Mouse (Mus musculus): Measurements from ENCODE around the gene Crabp2. TPM values are rescaled to one million over a fixed set of nuclear protein-coding genes. Genes with fewer than 3 reads are reported as not detected.

The Crabp2 gene
- polyA plus RNA-seq, 1 experiment from 2014 or later = 82.3 TPM

GRCm38 (mm10) chr3:87960586-87961191 lies 12.2 kb downstream of the Crabp2 start:
- Histone ChIP-seq H3K9ac (peak overlapping the region; percentile 71), H3K4me2 (peak overlapping the region; percentile 87), H3K36me3 (no peaks in the 10 kb centered on the region), H3K9me3 (replicated peaks) (no peaks in the 10 kb centered on the region), H3K27ac (peak overlapping the region; percentile 98), H3K27me3 (no peaks in the 10 kb centered on the region), H3K4me1 (peaks cover 32% of the 10 kb centered on the region), H3K4me3 (replicated peaks) (peak overlapping the region; percentile 53)
- ATAC-seq (replicated peaks; ENCODE audit: low FRiP score) = peak; percentile 96
- WGBS = 0% methylated on average over 27 of the region's 27 CpGs

GRCm38 (mm10) chr3:87970184-87970938 lies 21.9 kb downstream of the Crabp2 start:
- H3K9ac ChIP-seq = peak overlapping the region; percentile 78
- H3K9me3 ChIP-seq (replicated peaks) = no peaks in the 10 kb centered on the region
- 0 out of 2 replicates have a peak, but pooled peaks have one; percentile 4 for ATAC-seq (replicated peaks; ENCODE audit: low FRiP score)
- H3K4me1 ChIP-seq = peaks cover 50% of the 10 kb centered on the region
- under 1% methylated on average over 21 of the region's 21 CpGs for WGBS
- peak overlapping the region; percentile 97 for H3K4me2 ChIP-seq
- peaks cover 8% of the 10 kb centered on the region for H3K36me3 ChIP-seq
- no peaks in the 10 kb centered on the region for H3K27me3 ChIP-seq
- H3K4me3 ChIP-seq (replicated peaks) = peak overlapping the region; percentile 64
- H3K27ac ChIP-seq = peak overlapping the region; percentile 88

GRCm38 (mm10) chr3:87970939-87971488 lies 22.5 kb downstream of the Crabp2 start, which contains the start of gene Nes:
Nes (plus strand) TSS chr3:87971078.
- Histone ChIP-seq H3K27ac (peak within 1 kb of the TSS; percentile 88), H3K36me3 (peaks cover 15% of the 10 kb centered on the region), H3K27me3 (no peaks in the 10 kb centered on the region), H3K4me3 (replicated peaks) (peak within 1 kb of the TSS; percentile 64), H3K9me3 (replicated peaks) (no peaks in the 10 kb centered on the region), H3K9ac (peak within 1 kb of the TSS; percentile 78), H3K4me2 (peak within 1 kb of the TSS; percentile 97), H3K4me1 (peaks cover 50% of the 10 kb centered on the region)
- under 1% methylated on average over 44 of the region's 44 CpGs for WGBS
- ATAC-seq (replicated peaks; ENCODE audit: low FRiP score) = peak; percentile 72

GRCm38 (mm10) chr3:87971489-87972202 lies 23.2 kb downstream of the Crabp2 start:
- H3K27ac ChIP-seq = peak overlapping the region; percentile 88
- WGBS = under 1% methylated on average over 60 of the region's 60 CpGs
- H3K36me3 ChIP-seq = peaks cover 21% of the 10 kb centered on the region

GRCm38 (mm10) chr3:87972203-87972664 lies 23.8 kb downstream of the Crabp2 start:
- peaks cover 27% of the 10 kb centered on the region for H3K36me3 ChIP-seq
- H3K9me3 ChIP-seq (replicated peaks) = no peaks in the 10 kb centered on the region
- peak overlapping the region; percentile 78 for H3K9ac ChIP-seq
- H3K4me2 ChIP-seq = peak overlapping the region; percentile 97
- H3K27ac ChIP-seq = peak overlapping the region; percentile 88
- H3K4me1 ChIP-seq = peaks cover 50% of the 10 kb centered on the region
- no peaks in the 10 kb centered on the region for H3K27me3 ChIP-seq
- 0 out of 2 replicates have a peak, but pooled peaks have one; percentile 6 for ATAC-seq (replicated peaks; ENCODE audit: low FRiP score)
- H3K4me3 ChIP-seq (replicated peaks) = peak overlapping the region; percentile 64
- 7% methylated on average over 8 of the region's 8 CpGs for WGBS

More at GRCm38 (mm10) chr3:87971489-87972202, 23.2 kb downstream of the Crabp2 start:
- Histone ChIP-seq H3K27me3 (no peaks in the 10 kb centered on the region), H3K9ac (peak overlapping the region; percentile 78), H3K9me3 (replicated peaks) (no peaks in the 10 kb centered on the region), H3K4me1 (peaks cover 50% of the 10 kb centered on the region), H3K4me3 (replicated peaks) (peak overlapping the region; percentile 64), H3K4me2 (peak overlapping the region; percentile 97)
- peak; percentile 27 for ATAC-seq (replicated peaks; ENCODE audit: low FRiP score)

GRCm38 (mm10) chr3:87972776-87973175 lies 24.3 kb downstream of the Crabp2 start:
- no peaks in the 10 kb centered on the region for H3K27me3 ChIP-seq
- H3K9ac ChIP-seq = peak overlapping the region; percentile 78
- peak overlapping the region; percentile 97 for H3K4me2 ChIP-seq
- peak overlapping the region; percentile 64 for H3K4me3 ChIP-seq (replicated peaks)
- ATAC-seq (replicated peaks; ENCODE audit: low FRiP score) = peak; percentile 44; the same call in 1 of the 2 replicates
- WGBS = 19% methylated on average over 5 of the region's 5 CpGs
- H3K36me3 ChIP-seq = peaks cover 32% of the 10 kb centered on the region
- peak overlapping the region; percentile 88; the same call in 1 of the 2 replicates for H3K27ac ChIP-seq
- no peaks in the 10 kb centered on the region for H3K9me3 ChIP-seq (replicated peaks)
- H3K4me1 ChIP-seq = peaks cover 50% of the 10 kb centered on the region

GRCm38 (mm10) chr3:87973593-87974380 lies 25.3 kb downstream of the Crabp2 start:
- no peak for ATAC-seq (replicated peaks; ENCODE audit: low FRiP score)
- Histone ChIP-seq H3K27me3 (no peaks in the 10 kb centered on the region), H3K4me3 (replicated peaks) (peak overlapping the region; percentile 64), H3K4me2 (peak overlapping the region; percentile 97), H3K9ac (peak overlapping the region; percentile 78; the same call in 1 of the 2 replicates), H3K36me3 (peaks cover 38% of the 10 kb centered on the region), H3K9me3 (replicated peaks) (no peaks in the 10 kb centered on the region), H3K4me1 (peaks cover 59% of the 10 kb centered on the region), H3K27ac (peak overlapping the region; percentile 24)
- 38% methylated on average over 14 of the region's 14 CpGs for WGBS

- 0 out of 2 replicates have a peak overlapping the region, but pooled peaks have one; percentile 8 for H3K27ac ChIP-seq
- ATAC-seq (replicated peaks; ENCODE audit: low FRiP score) = no peak
- peak overlapping the region; percentile 78; the same call in 1 of the 2 replicates for H3K9ac ChIP-seq
- H3K36me3 ChIP-seq = peaks cover 38% of the 10 kb centered on the region
- no peaks in the 10 kb centered on the region for H3K9me3 ChIP-seq (replicated peaks)
- H3K4me2 ChIP-seq = peak overlapping the region; percentile 97
- no peaks in the 10 kb centered on the region for H3K27me3 ChIP-seq
- H3K4me1 ChIP-seq = peaks cover 66% of the 10 kb centered on the region
- H3K4me3 ChIP-seq (replicated peaks) = peak overlapping the region; percentile 64
- WGBS = 27% methylated on average over 12 of the region's 12 CpGs
These were observed 26.0 kb downstream of the Crabp2 start for GRCm38 (mm10) chr3:87974381-87974987.

- Histone ChIP-seq H3K27ac (no peak overlapping the region), H3K4me2 (no peak overlapping the region), H3K27me3 (no peaks in the 10 kb centered on the region), H3K9ac (no peak overlapping the region), H3K4me1 (peaks cover 71% of the 10 kb centered on the region), H3K4me3 (replicated peaks) (no peak overlapping the region), H3K36me3 (peaks cover 38% of the 10 kb centered on the region), H3K9me3 (replicated peaks) (no peaks in the 10 kb centered on the region)
- 87% methylated on average over 5 of the region's 5 CpGs for WGBS
- ATAC-seq (replicated peaks; ENCODE audit: low FRiP score) = no peak
These were observed 31.0 kb downstream of the Crabp2 start for GRCm38 (mm10) chr3:87979493-87979892.

GRCm38 (mm10) chr3:87980085-87980484 lies 31.6 kb downstream of the Crabp2 start:
- H3K27ac ChIP-seq = peak overlapping the region; percentile 95
- peaks cover 73% of the 10 kb centered on the region for H3K4me1 ChIP-seq
- no peak overlapping the region for H3K9ac ChIP-seq
- H3K9me3 ChIP-seq (replicated peaks) = no peaks in the 10 kb centered on the region
- WGBS = 41% methylated on average over 3 of the region's 3 CpGs
- H3K4me2 ChIP-seq = no peak overlapping the region
- no peaks in the 10 kb centered on the region for H3K27me3 ChIP-seq
- peaks cover 33% of the 10 kb centered on the region for H3K36me3 ChIP-seq
- no peak for ATAC-seq (replicated peaks; ENCODE audit: low FRiP score)
- H3K4me3 ChIP-seq (replicated peaks) = no peak overlapping the region

Data from kidney, embryonic 15.5 days (tissue).